Mouse (Mus musculus) embryonic facial prominence, embryonic 10.5 days (tissue): ENCODE measurements around the gene Fam222b. TPM values are rescaled to one million over a fixed set of nuclear protein-coding genes. Genes with fewer than 3 reads are reported as not detected.

ENCODE experiments used
- DNase-seq: peaks from one replicate; pipeline ENCODE4 v3.0.0-alpha.2; 2017; ENCODE audit warnings: low spot score
- H3K27ac ChIP-seq: fragments of 300-500 bp; sonication (generic); replicated peaks from 2 replicates; pipeline ENCODE4 v1.5.1; 2016; ENCODE audit warnings: mild to moderate bottlenecking
- H3K27me3 ChIP-seq: fragments of 300-500 bp; sonication (generic); replicated peaks from 2 replicates; pipeline ENCODE4 v1.6.1; 2016; ENCODE audit warnings: low read depth, mild to moderate bottlenecking; ENCODE audit not compliant: poor library complexity, severe bottlenecking
- H3K36me3 ChIP-seq: fragments of 300-500 bp; sonication (generic); replicated peaks from 2 replicates; pipeline ENCODE4 v1.6.1; 2016; ENCODE audit warnings: mild to moderate bottlenecking, moderate library complexity
- H3K4me1 ChIP-seq: fragments of 300-500 bp; sonication (generic); 2 replicates; pipeline ENCODE4 v1.6.1; 2016
- H3K4me3 ChIP-seq: fragments of 300-500 bp; sonication (generic); 2 replicates; pipeline ENCODE4 v1.5.1; 2016; ENCODE audit warnings: mild to moderate bottlenecking, moderate library complexity
- H3K9me3 ChIP-seq: fragments of 300-500 bp; sonication (generic); 2 replicates; pipeline ENCODE4 v1.6.1; 2016; ENCODE audit warnings: mild to moderate bottlenecking
- WGBS: fragments of 180-500 bp; shearing (Covaris S2); methylation state at CpG from one replicate; pipeline ENCODE4 v1.1.7; 2016; 5-methylcytosine and 5-hydroxymethylcytosine counted together
- polyA plus RNA-seq: library from polyadenylated mRNA; unstranded; fragments of >200 nt; fragmentation: Nextera tagmentation; extraction: Ambion mirVana; gene quantifications from 2 replicates; pipeline ENCODE4 v1.2.1, GENCODE M21; 2016

The Fam222b gene
- polyA plus RNA-seq, 1 experiment from 2014 or later = 28.2 TPM

DNA sequence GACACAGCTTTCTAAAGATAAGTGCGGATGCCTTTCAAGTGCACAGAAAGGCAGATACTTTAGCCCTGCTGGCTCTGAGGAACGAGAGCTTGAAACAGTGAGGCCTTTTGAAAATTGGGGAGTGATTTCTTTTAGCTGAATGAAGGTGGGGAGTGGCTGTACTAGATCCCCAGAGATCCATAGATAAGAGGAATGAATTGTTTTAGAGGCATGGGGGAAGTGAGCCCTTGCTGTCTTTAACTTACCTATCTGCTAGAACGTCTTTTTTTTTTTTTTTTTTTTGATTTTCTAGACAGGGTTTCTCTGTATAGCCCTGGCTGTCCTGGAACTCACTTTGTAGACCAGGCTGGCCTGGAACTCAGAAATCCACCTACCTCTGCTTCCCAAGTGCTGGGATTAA lies 2.6 kb downstream of the Fam222b start:
- Histone ChIP-seq H3K27ac (no peak overlapping the region), H3K4me3 (peak overlapping the region; percentile 81; the same call in 1 of the 2 replicates), H3K27me3 (no peaks in the 10 kb centered on the region), H3K9me3 (no peaks in the 10 kb centered on the region), H3K36me3 (peaks cover 36% of the 10 kb centered on the region), H3K4me1 (peaks cover 26% of the 10 kb centered on the region)
- WGBS = 45% methylated on average over 3 of the region's 3 CpGs
- DNase-seq = no peak

DNA sequence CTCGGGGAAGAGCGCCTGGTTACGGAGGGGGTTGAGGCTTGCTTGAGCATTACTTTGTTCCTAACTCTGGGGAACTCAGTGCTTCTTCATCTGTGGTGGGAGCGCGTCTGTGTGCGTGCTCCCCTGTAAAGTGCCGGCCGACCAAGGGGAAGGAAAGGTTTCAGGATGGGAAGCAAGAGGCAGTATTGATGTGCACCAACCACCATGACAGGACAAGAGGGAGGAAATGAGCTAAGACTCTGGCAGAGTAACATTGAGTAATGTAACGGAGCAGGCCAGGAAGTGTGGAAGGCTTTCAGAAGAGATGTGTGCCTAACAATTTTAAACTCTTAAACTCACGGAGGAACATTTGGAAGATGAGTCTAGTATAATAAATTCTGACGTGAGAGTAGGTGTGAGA lies 6.3 kb downstream of the Fam222b start:
- Histone ChIP-seq H3K4me3 (no peak overlapping the region), H3K36me3 (peaks cover 52% of the 10 kb centered on the region)
- WGBS = 92% methylated on average over 11 of the region's 11 CpGs

GRCm38 (mm10) chr11:78102142-78102541 lies 7.7 kb downstream of the Fam222b start:
- H3K4me3 ChIP-seq = no peak overlapping the region
- H3K36me3 ChIP-seq = peaks cover 66% of the 10 kb centered on the region
- no peak overlapping the region for H3K27ac ChIP-seq
- no peak for DNase-seq
- H3K27me3 ChIP-seq = no peaks in the 10 kb centered on the region
- H3K9me3 ChIP-seq = no peaks in the 10 kb centered on the region
- no peaks in the 10 kb centered on the region for H3K4me1 ChIP-seq
- WGBS = 94% methylated on average over 5 of the region's 5 CpGs

More for the DNA sequence above, 6.3 kb downstream of the Fam222b start:
- H3K27me3 ChIP-seq = no peaks in the 10 kb centered on the region
- no peaks in the 10 kb centered on the region for H3K9me3 ChIP-seq
- DNase-seq = no peak
- H3K4me1 ChIP-seq = peaks cover 13% of the 10 kb centered on the region
- H3K27ac ChIP-seq = no peak overlapping the region

DNA sequence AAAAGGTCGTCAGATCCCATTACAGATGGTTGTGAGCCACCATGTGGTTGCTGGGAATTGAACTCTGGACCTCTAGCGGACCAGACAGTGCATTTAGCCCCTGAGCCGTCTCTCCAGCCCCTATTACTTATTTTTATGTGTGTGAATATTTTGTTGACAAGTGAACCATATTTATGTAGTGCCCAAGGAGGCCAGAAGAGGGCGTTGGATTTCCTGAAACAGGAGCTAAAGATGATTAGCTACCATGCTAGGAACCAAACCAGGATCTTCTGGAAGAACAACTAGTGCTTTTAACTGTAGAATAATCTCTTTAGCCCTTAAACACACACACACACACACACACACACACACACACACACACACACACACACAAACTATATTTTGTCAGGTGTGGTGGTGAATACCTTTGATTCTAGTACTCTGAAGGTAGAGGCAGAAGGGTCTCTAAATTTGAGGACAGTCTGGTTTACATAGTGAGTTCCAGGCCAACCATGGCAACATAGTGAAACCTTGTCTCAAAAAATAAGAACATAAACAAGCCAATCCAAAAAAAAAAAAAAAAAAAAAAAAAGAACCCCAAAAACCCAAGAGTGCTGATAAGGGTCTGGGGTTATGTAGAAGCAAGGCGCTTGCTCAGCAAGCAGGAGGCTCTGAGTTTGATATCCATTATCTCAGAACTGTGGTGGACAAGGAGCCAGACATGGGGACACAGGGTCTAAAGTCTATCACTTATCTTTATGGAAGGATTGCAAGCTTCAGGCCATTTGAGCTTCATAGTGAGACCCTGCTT lies 8.7 kb downstream of the Fam222b start:
- WGBS = 70% methylated on average over 5 of the region's 5 CpGs
- Histone ChIP-seq H3K4me3 (no peak overlapping the region), H3K27me3 (no peaks in the 10 kb centered on the region), H3K27ac (no peak overlapping the region), H3K4me1 (no peaks in the 10 kb centered on the region), H3K36me3 (peaks cover 73% of the 10 kb centered on the region), H3K9me3 (peaks cover 2% of the 10 kb centered on the region)
- DNase-seq = no peak

DNA sequence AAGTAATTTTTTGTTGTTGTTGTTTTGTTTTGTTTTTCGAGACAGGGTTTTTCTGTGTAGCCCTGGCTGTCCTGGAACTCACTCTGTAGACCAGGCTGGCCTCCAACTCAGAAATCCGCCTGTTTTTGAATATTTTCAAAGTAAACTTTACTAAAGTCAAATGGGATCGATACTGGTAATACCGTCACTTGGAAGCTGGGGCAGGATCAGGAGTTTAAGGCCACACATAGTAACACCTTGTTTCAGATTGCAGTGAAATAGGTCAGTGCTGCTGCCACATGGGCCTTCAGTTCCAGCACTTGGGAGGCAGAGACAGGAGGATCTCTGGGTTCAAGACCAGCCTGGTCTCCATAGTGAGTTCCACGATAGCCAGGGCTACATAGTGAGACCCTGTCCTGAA lies 10.0 kb downstream of the Fam222b start:
- Histone ChIP-seq H3K27ac (no peak overlapping the region), H3K4me1 (no peaks in the 10 kb centered on the region), H3K9me3 (peaks cover 2% of the 10 kb centered on the region), H3K27me3 (no peaks in the 10 kb centered on the region), H3K36me3 (peaks cover 62% of the 10 kb centered on the region), H3K4me3 (no peak overlapping the region)
- DNase-seq = no peak
- WGBS = 92% methylated on average over 5 of the region's 5 CpGs

- Histone ChIP-seq H3K27me3 (no peaks in the 10 kb centered on the region), H3K9me3 (no peaks in the 10 kb centered on the region), H3K27ac (no peak overlapping the region), H3K4me3 (no peak overlapping the region), H3K36me3 (no peaks in the 10 kb centered on the region), H3K4me1 (peaks cover 31% of the 10 kb centered on the region)
- DNase-seq = no peak
- WGBS = 86% methylated on average over 2 of the region's 2 CpGs
Observed at GRCm38 (mm10) chr11:78113616-78114015, 19.2 kb downstream of the Fam222b start.

GRCm38 (mm10) chr11:78114676-78115366 lies 20.4 kb downstream of the Fam222b start:
- peak overlapping the region; percentile 97 for H3K27ac ChIP-seq
- H3K4me3 ChIP-seq = peak overlapping the region; percentile 76
- H3K4me1 ChIP-seq = peaks cover 30% of the 10 kb centered on the region
- no peaks in the 10 kb centered on the region for H3K27me3 ChIP-seq
- peak; percentile 24 for DNase-seq
- no peaks in the 10 kb centered on the region for H3K9me3 ChIP-seq
- H3K36me3 ChIP-seq = peaks cover 4% of the 10 kb centered on the region
- 11% methylated on average over 19 of the region's 19 CpGs for WGBS

GRCm38 (mm10) chr11:78115367-78116145 lies 21.1 kb downstream of the Fam222b start:
- peaks cover 8% of the 10 kb centered on the region for H3K36me3 ChIP-seq
- peaks cover 34% of the 10 kb centered on the region for H3K4me1 ChIP-seq
- no peaks in the 10 kb centered on the region for H3K27me3 ChIP-seq
- H3K27ac ChIP-seq = peak overlapping the region; percentile 97
- under 1% methylated on average over 37 of the region's 37 CpGs for WGBS
- peak; percentile 99 for DNase-seq
- H3K4me3 ChIP-seq = peak overlapping the region; percentile 76
- H3K9me3 ChIP-seq = no peaks in the 10 kb centered on the region

DNA sequence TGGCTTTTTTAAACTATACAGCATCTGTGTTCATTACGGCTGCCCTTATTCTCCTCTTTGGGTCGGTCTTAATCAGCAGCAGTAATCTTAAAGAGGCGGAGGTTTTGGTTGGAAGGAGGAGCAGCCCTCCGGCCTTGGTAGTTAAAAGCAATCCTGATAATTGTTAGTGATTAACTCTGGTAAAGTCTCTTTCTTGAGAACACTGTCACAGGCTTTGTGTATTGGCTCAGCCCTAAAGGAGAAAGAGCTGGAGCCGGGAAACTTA lies 21.6 kb downstream of the Fam222b start:
- Histone ChIP-seq H3K27me3 (no peaks in the 10 kb centered on the region), H3K4me3 (peak overlapping the region; percentile 76), H3K9me3 (no peaks in the 10 kb centered on the region), H3K36me3 (peaks cover 8% of the 10 kb centered on the region), H3K27ac (peak overlapping the region; percentile 97), H3K4me1 (peaks cover 34% of the 10 kb centered on the region)
- no peak for DNase-seq
- WGBS = 6% methylated on average over 5 of the region's 5 CpGs

DNA sequence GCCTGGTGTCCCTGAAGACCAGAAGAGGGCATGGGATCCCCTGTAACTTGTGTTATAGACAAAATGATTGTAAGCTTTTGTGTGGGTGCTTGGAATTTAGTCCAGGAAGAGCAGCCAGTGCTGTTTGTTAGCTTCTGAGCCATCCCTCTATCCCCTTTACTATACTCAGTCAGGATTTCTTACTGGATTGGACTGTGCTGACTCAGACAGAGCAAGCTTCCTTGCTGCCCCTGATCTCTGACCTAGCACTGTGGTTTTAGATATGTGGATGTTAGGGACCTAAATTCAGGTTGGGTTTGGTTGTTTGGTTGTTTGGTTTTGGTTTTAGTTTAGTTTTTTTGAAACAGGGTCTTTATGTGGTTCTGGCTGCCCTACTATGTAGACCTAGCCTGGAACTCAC lies 24.0 kb downstream of the Fam222b start:
- Histone ChIP-seq H3K27ac (no peak overlapping the region; the same call in 1 of the 2 replicates), H3K4me1 (peaks cover 33% of the 10 kb centered on the region), H3K36me3 (peaks cover 13% of the 10 kb centered on the region), H3K9me3 (no peaks in the 10 kb centered on the region), H3K4me3 (no peak overlapping the region), H3K27me3 (no peaks in the 10 kb centered on the region)
- no peak for DNase-seq

DNA sequence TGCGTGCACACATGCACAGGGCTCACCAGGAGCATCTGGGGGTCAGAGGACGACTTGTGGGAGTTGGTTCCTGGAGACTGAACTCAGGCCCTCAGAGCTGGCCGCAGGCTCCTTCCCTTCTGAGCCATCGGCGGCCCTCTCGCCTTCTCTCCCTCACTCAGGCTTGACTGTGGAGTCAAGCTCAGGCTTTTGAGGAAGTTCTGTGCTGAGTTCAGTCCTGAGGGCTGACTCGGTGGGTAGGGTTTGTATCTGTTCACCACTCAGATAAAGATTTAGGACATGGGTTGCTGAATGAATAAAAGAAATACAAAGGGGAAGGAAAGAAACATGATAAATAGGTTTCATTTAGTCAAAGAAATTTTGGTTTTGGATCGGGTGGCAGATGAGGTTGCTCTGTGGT lies 25.4 kb downstream of the Fam222b start:
- no peak overlapping the region for H3K27ac ChIP-seq
- peaks cover 21% of the 10 kb centered on the region for H3K4me1 ChIP-seq
- DNase-seq = no peak
- H3K36me3 ChIP-seq = peaks cover 13% of the 10 kb centered on the region
- H3K9me3 ChIP-seq = no peaks in the 10 kb centered on the region
- WGBS = 87% methylated on average over 8 of the region's 8 CpGs
- no peaks in the 10 kb centered on the region for H3K27me3 ChIP-seq
- no peak overlapping the region for H3K4me3 ChIP-seq

DNA sequence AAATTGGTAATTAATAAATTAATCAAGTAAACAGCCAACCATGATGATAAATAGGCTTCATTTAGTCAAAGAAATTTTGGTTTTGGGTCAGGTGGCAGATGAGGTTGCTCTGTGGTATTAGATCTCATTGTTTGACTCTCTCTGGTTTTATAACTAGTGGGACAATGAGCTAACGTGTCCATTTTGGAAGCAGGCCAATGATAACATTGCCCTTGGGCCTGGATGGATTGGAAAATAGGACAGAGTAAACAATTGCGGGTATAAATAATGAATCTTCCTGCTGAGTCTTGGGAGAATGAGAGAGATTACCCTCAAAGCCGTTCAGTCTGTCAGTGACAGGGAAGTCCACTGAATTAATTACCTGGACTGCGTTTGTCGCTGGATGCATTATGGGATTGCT lies 26.7 kb downstream of the Fam222b start:
- Histone ChIP-seq H3K27ac (no peak overlapping the region), H3K9me3 (no peaks in the 10 kb centered on the region)
- 82% methylated on average over 5 of the region's 5 CpGs for WGBS

More for the DNA sequence above, 26.7 kb downstream of the Fam222b start:
- Histone ChIP-seq H3K4me3 (no peak overlapping the region), H3K4me1 (peaks cover 19% of the 10 kb centered on the region), H3K27me3 (no peaks in the 10 kb centered on the region), H3K36me3 (peaks cover 13% of the 10 kb centered on the region)
- DNase-seq = no peak
